Mouse (Mus musculus): ENCODE measurements at regions not wholly inside any gene's neighbourhood (a gene's known extent, or its start where the extent isn't known, plus 50 kb on each side); places are given as distances from the start of the nearest gene placed in this dataset.

- no peak for TF ChIP-seq CTCF (IDR thresholded peaks at IDR 0.05; ENCODE audit: borderline replicate concordance, insufficient read depth, low read length)
- no peak for TF ChIP-seq POLR2A (IDR thresholded peaks at IDR 0.05; ENCODE audit: low read depth, low read length)
These were observed 251.8 kb downstream of the Dad1 start for GRCm38 (mm10) chr14:54002083-54002482.
